Mouse (Mus musculus) erythroblast, embryonic 14.5 days (primary cell): ENCODE measurements at regions not wholly inside any gene's neighbourhood (a gene's known extent, or its start where the extent isn't known, plus 50 kb on each side); places are given as distances from the start of the nearest gene placed in this dataset.

Experiments
- H3K27me3 ChIP-seq: 2 replicates; pipeline ENCODE4 v1.6.1; 2012; ENCODE audit warnings: inconsistent platforms; ENCODE audit not compliant: control insufficient read depth
- H3K36me3 ChIP-seq: 2 replicates; pipeline ENCODE4 v1.6.1; 2012; ENCODE audit warnings: mild to moderate bottlenecking, inconsistent platforms; ENCODE audit not compliant: control insufficient read depth
- H3K4me1 ChIP-seq: 2 replicates; pipeline ENCODE4 v1.6.1; 2012; ENCODE audit warnings: inconsistent platforms; ENCODE audit not compliant: control insufficient read depth
- H3K4me3 ChIP-seq: replicated peaks from 2 replicates; pipeline ENCODE3; 2012; ENCODE audit warnings: moderate library complexity, mild to moderate bottlenecking, inconsistent platforms
- H3K9me3 ChIP-seq: 2 replicates; pipeline ENCODE4 v1.6.1; 2012; ENCODE audit warnings: low read length, inconsistent platforms, mixed read lengths; ENCODE audit not compliant: control insufficient read depth
- GATA1 ChIP-seq: IDR thresholded peaks from 2 replicates; pipeline ENCODE4 v1.6.1; 2012; ENCODE audit warnings: low read length, inconsistent platforms, mixed read lengths
- TAL1 ChIP-seq: IDR thresholded peaks from 3 replicates; pipeline ENCODE4 v1.6.1; 2012; ENCODE audit warnings: low read length, inconsistent platforms, mixed read lengths

DNA sequence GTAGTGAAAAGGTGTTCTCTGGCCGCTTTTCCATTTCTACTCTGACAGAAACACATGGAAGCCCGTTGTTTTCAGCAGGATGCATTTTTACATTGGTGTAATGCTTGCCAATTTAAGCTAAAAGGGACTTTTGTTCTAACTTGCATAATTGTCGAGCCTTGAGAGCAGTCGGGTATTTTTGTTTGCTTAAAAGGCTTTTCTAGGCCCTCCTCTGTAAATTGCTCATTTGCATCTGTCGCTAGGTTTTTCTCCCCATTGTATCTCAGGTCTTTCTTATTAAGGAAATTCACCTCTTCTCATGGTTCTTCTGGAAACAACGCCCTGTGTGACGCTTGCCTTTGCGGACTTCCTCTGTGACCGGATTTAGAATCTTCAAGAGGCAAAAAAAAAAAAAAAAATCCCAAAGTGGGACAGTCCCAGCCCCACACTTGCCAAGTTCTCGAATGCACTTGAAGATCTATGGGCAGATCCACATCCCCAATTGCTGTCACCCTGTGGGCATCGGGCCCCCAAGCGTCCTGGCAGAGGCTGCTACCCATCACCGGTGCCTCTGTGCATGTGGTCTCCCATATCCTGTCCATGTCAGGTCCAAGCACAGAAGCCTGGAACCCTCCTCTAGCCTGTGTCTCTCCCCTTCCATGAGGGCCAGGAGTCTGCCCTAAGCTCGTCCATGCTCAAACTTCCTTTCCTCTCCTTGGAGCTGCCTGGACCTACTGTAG is 100.6 kb upstream of the Dyrk2 start:
- H3K4me1 ChIP-seq = no peaks in the 10 kb centered on the region
- no peak overlapping the region for H3K4me3 ChIP-seq
- H3K36me3 ChIP-seq = no peaks in the 10 kb centered on the region
- H3K9me3 ChIP-seq = peaks cover 9% of the 10 kb centered on the region; the same call in 1 of the 2 replicates
- TF ChIP-seq TAL1 (no peak), GATA1 (no peak)
- H3K27me3 ChIP-seq = no peaks in the 10 kb centered on the region

DNA sequence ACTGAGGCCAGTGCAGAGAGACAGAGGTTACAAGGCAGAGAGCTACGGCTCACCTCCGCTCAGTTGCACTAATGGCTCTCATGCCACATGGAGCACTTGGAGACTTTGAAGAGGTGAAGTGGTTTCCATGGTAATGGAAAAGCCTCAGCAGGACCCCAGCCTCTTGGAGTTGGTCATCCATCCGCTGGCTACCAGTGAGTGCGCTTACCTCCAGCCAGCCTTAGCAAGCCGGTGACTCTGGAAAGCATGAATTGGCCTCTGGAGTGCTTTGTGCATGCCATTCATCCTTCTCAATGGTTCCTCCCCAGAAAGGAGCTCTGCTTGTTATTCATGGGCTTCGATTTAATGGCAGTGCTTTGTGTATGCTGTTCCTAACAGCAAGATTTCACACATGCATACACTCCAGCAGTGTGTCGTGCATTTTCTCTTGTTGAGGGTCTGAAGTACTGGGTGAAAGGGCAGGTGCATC is 91.7 kb upstream of the Dyrk2 start:
- no peaks in the 10 kb centered on the region for H3K9me3 ChIP-seq
- TF ChIP-seq GATA1 (no peak), TAL1 (no peak)

DNA sequence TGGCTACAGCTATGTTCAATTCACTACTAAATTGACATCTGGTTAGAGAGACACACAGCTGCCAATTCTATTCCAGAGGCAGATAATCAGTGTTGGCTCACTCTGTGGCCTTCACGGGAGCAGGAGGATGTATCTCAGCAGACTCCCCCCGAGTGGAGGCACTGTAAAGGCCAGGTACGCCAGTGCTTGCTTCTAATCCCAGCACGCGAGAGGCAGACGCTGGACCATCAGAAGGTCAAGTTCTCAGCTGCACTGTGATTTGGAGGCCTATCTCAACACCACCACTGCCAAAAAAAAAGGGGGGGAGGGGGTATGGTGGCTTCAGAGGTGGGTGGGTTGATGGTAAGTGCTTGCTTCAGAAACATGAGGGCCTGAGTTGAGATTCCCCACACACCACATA is 90.1 kb upstream of the Dyrk2 start:
- Histone ChIP-seq H3K27me3 (no peaks in the 10 kb centered on the region), H3K4me3 (no peak overlapping the region), H3K36me3 (no peaks in the 10 kb centered on the region), H3K9me3 (no peaks in the 10 kb centered on the region), H3K4me1 (no peaks in the 10 kb centered on the region)
- TF ChIP-seq GATA1 (no peak), TAL1 (no peak)

More for the DNA sequence above, 91.7 kb upstream of the Dyrk2 start:
- no peak overlapping the region for H3K4me3 ChIP-seq
- no peaks in the 10 kb centered on the region for H3K36me3 ChIP-seq
- H3K4me1 ChIP-seq = no peaks in the 10 kb centered on the region
- no peaks in the 10 kb centered on the region for H3K27me3 ChIP-seq

GRCm38 (mm10) chr10:118959623-118960022 is 89.6 kb upstream of the Dyrk2 start:
- no peak for TF ChIP-seq TAL1
- Histone ChIP-seq H3K36me3 (no peaks in the 10 kb centered on the region), H3K27me3 (no peaks in the 10 kb centered on the region), H3K4me1 (no peaks in the 10 kb centered on the region), H3K4me3 (no peak overlapping the region), H3K9me3 (no peaks in the 10 kb centered on the region)

- Histone ChIP-seq H3K27me3 (no peaks in the 10 kb centered on the region), H3K4me3 (no peak overlapping the region), H3K36me3 (no peaks in the 10 kb centered on the region), H3K9me3 (peaks cover 10% of the 10 kb centered on the region), H3K4me1 (no peaks in the 10 kb centered on the region)
- TF ChIP-seq TAL1 (no peak), GATA1 (no peak)
Observed at GRCm38 (mm10) chr10:118956352-118956751, 86.3 kb upstream of the Dyrk2 start.

- no peaks in the 10 kb centered on the region for H3K36me3 ChIP-seq
- H3K27me3 ChIP-seq = no peaks in the 10 kb centered on the region
- peaks cover 11% of the 10 kb centered on the region for H3K9me3 ChIP-seq
- TF ChIP-seq TAL1 (no peak), GATA1 (no peak)
- no peaks in the 10 kb centered on the region for H3K4me1 ChIP-seq
- H3K4me3 ChIP-seq = no peak overlapping the region
Observed at GRCm38 (mm10) chr10:118953440-118953839, 83.4 kb upstream of the Dyrk2 start.

DNA sequence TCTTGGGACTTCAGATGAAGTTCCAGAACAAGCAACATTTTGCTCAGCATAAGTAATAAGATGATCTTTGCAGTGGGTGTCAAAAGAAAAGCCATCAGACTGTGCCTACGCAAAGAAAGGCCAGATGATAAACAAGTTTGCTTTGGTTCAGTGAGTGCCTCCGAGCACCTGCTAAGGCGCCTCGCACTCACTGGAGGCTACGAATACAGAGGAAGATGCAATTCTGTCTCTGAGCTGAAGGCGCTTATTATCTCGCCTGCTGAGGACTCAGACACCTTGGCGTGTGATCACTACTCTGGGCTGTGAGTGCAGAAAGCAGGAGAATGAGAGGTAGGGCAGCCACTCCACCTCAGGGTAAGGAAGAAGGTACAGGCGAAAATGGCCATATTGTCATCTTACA is 82.7 kb upstream of the Dyrk2 start:
- Histone ChIP-seq H3K4me3 (no peak overlapping the region), H3K36me3 (no peaks in the 10 kb centered on the region), H3K9me3 (peaks cover 11% of the 10 kb centered on the region), H3K4me1 (no peaks in the 10 kb centered on the region), H3K27me3 (no peaks in the 10 kb centered on the region)
- TF ChIP-seq TAL1 = no peak

DNA sequence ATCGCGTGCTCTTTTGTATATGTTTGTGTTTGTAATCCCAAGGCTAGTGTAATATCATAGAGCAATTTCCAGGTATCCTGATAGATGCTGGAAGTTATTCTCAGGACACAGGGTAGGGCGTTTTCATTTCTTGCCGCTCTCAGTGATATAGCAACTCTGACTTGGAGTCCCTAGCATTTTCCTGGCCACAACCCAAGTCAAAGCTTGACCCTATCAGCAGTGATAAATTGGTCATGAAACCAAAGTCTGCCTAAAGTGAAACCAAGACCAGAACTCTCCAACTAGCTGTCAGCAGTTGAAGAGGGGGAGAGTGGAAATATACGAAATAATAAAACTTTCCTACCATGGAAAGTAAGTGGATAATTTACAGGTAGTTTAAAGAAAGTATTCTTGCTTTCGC is 77.7 kb upstream of the Dyrk2 start:
- no peaks in the 10 kb centered on the region for H3K4me1 ChIP-seq
- H3K9me3 ChIP-seq = peaks cover 9% of the 10 kb centered on the region
- no peaks in the 10 kb centered on the region for H3K27me3 ChIP-seq

DNA sequence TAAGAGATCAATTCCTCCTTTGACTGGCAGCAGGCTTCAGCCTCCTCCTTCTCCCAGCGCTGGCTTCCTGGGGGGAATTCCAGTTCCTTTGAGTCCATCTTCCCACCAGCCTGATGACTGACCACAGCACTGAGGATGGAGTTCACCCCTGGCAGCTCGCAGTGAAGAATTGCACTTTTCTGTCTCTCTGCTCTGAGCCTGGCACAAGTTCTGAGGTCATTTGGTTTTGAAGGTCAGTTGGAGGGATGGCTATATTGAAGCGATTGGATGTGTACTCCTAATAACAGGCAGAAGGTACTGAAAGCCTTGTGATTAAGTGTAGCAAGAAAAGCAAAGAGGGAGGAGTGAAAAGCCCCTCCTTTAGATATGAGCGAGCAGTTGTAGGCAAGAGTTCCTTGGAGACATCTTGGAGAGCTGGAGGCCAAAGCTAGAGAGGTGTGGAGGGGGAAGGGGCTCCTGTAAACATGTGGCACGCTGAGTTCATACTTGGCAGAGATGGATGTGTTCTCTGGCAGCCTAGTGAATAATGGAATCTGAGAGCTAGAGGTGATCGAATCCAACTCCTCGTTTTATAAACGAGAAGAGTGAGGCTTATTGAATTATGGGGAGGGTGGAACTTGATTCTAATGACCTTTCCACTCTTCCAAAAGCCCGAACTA is 77.1 kb upstream of the Dyrk2 start:
- Histone ChIP-seq H3K36me3 (no peaks in the 10 kb centered on the region), H3K4me1 (no peaks in the 10 kb centered on the region), H3K27me3 (no peaks in the 10 kb centered on the region), H3K4me3 (no peak overlapping the region), H3K9me3 (peaks cover 6% of the 10 kb centered on the region; the same call in 1 of the 2 replicates)
- TF ChIP-seq GATA1 (no peak), TAL1 (no peak)

More for the DNA sequence above, 77.7 kb upstream of the Dyrk2 start:
- TF ChIP-seq GATA1 (no peak), TAL1 (no peak)
- H3K36me3 ChIP-seq = no peaks in the 10 kb centered on the region
- H3K4me3 ChIP-seq = no peak overlapping the region

DNA sequence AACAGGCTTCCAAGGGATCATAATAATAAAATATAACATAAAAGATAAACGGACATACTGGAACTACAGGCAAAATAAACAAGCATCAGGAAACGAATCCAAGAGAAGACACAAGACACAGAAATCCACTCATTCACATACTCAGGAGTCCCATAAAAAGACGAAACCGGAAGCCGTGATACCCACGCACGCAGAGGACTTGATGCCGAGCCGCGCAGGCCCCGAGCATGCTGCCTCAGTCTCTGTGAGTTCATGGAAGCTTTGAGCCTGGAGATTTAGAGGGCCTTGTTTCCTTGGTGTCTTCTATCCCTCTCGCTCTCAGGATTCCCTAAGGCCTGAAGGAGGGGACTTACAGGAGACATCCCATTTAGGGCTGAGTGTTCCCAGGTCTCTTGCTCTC is 57.3 kb upstream of the Dyrk2 start:
- Histone ChIP-seq H3K9me3 (peaks cover 3% of the 10 kb centered on the region), H3K27me3 (no peaks in the 10 kb centered on the region), H3K36me3 (no peaks in the 10 kb centered on the region), H3K4me3 (no peak overlapping the region), H3K4me1 (no peaks in the 10 kb centered on the region)
- no peak for TF ChIP-seq GATA1
- TF ChIP-seq TAL1 = no peak
